ENCODE assay signal across 8 mouse cellular contexts in the genomic region with DNA sequence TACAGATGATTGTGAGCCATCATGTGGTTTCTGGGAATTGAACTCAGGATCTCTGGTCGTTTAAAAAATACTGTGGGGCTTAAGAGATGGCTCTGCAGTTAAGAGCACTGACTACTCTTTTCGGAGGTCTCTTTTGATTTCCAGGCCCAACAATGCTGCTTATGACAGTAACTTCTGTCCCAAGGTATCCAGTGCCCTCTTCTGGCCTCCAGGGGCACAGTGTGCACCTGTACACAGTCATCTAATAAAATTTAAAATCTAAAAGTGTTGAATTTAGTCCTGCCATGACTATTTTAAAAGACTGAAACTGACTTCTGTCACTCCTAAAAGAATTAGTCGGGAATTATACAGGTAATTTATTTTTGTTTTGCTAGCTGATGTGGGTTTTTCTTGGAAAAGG. TPM values are rescaled to one million over a fixed set of nuclear protein-coding genes. Genes with fewer than 3 reads are reported as not detected.
DNase-seq lines count a peak whose midpoint lies in the region; ATAC-seq and TF ChIP-seq lines count a peak whose summit lies in the region.

No protein-coding gene starts in this region.

- no peaks in the 10 kb centered on the region for H3K27me3 ChIP-seq in kidney, embryonic 15.5 days
- no peaks in the 10 kb centered on the region for H3K27me3 ChIP-seq in midbrain, embryonic 11.5 days (ENCODE audit: control insufficient read depth, insufficient read depth, low read length)

- WGBS in kidney, embryonic 15.5 days, result 55% methylated on average over 3 of the region's 3 CpGs
- 52% methylated on average over 3 of the region's 3 CpGs for WGBS in midbrain, embryonic 11.5 days

- H3K27ac ChIP-seq in kidney, embryonic 15.5 days, result no peak overlapping the region
- H3K27ac ChIP-seq in embryonic fibroblast, embryonic 13.5 days (ENCODE audit: insufficient read depth, low read length), result no peak overlapping the region
- H3K27ac ChIP-seq in midbrain, embryonic 11.5 days (ENCODE audit: low read depth, low read length), result no peak overlapping the region

- peak overlapping the region; percentile 79 for H3K4me2 ChIP-seq in kidney, embryonic 15.5 days
- peak overlapping the region; percentile 56; the same call in 1 of the 2 replicates for H3K4me2 ChIP-seq in midbrain, embryonic 11.5 days

- TF ChIP-seq CTCF in embryonic fibroblast, embryonic 13.5 days (IDR thresholded peaks at IDR 0.05; ENCODE audit: borderline replicate concordance, insufficient read depth, low read length), result peak; percentile 26; the same call in 1 of the 2 replicates

- H3K4me1 ChIP-seq in kidney, embryonic 15.5 days, result 0 out of 2 replicates have a peak, but pooled peaks cover 9% of the 10 kb centered on the region
- H3K4me1 ChIP-seq in embryonic fibroblast, embryonic 13.5 days (ENCODE audit: control insufficient read depth, insufficient read depth, low read length), result no peaks in the 10 kb centered on the region
- H3K4me1 ChIP-seq in midbrain, embryonic 11.5 days (ENCODE audit: control insufficient read depth, insufficient read depth, low read length), result peaks cover 6% of the 10 kb centered on the region; the same call in 1 of the 2 replicates

- no peak overlapping the region for H3K9ac ChIP-seq in kidney, embryonic 15.5 days
- H3K9ac ChIP-seq in midbrain, embryonic 11.5 days (ENCODE audit: low read length), result no peak overlapping the region

- H3K4me3 ChIP-seq in kidney, embryonic 15.5 days (replicated peaks), result peak overlapping the region; percentile 66
- no peak overlapping the region for H3K4me3 ChIP-seq in embryonic fibroblast, embryonic 13.5 days (ENCODE audit: insufficient read depth, low read length)
- H3K4me3 ChIP-seq in midbrain, embryonic 11.5 days (ENCODE audit: low read depth, low read length), result no peak overlapping the region

- no peaks in the 10 kb centered on the region for H3K36me3 ChIP-seq in kidney, embryonic 15.5 days
- no peaks in the 10 kb centered on the region for H3K36me3 ChIP-seq in midbrain, embryonic 11.5 days (ENCODE audit: control insufficient read depth, insufficient read depth, low read length)

- ATAC-seq in kidney, embryonic 15.5 days (replicated peaks; ENCODE audit: low FRiP score), result no peak
- ATAC-seq in midbrain, embryonic 11.5 days (ENCODE audit: low FRiP score), result no peak

- H3K9me3 ChIP-seq in kidney, embryonic 15.5 days (replicated peaks), result no peaks in the 10 kb centered on the region
- H3K9me3 ChIP-seq in midbrain, embryonic 11.5 days (ENCODE audit: control insufficient read depth, low read length), result no peaks in the 10 kb centered on the region

- DNase-seq in kidney, postnatal 25 days, result no peak
- peak; percentile 21 for DNase-seq in ES-CJ7 (ENCODE audit: low read depth, low spot score)
- peak; percentile 82 for DNase-seq in midbrain, embryonic 11.5 days (ENCODE audit: low spot score, missing footprints)
- no peak for DNase-seq in spleen, postnatal 4 days (ENCODE audit: low spot score in 2 of 2)
- no peak for DNase-seq in layer of hippocampus, adult 11-12 months (ENCODE audit: low spot score)
- DNase-seq in c-Kit-positive CD71-positive TER-119-positive erythroid progenitor cells, embryonic 14.5 days (ENCODE audit: low spot score), result no peak

- TF ChIP-seq POLR2A in embryonic fibroblast, embryonic 13.5 days (IDR thresholded peaks at IDR 0.05; ENCODE audit: low read depth, low read length), result no peak

RNA-seq across cellular contexts. Expression of gene Ccdc28a, which starts 0.9 kb away (rescaled TPM):
- 14.4 and 16.1 TPM in 2 replicates for polyA plus RNA-seq in kidney, embryonic 15.5 days (2015; fragmentation: Nextera tagmentation; extraction: Ambion mirVana)
- 5.0 and 6.1 TPM in 2 replicates for polyA plus RNA-seq in embryonic fibroblast, embryonic 13.5 days (2011; ENCODE audit: insufficient read length, low read depth, missing spikeins)
- 6.4 and 7.0 TPM in 2 replicates for polyA plus RNA-seq in midbrain, embryonic 11.5 days (2014; fragmentation: Nextera tagmentation; extraction: Ambion mirVana)

RNA-seq across cellular contexts. Expression of gene Ect2l, which starts 23.2 kb away (rescaled TPM):
- polyA plus RNA-seq in kidney, embryonic 15.5 days (2015; fragmentation: Nextera tagmentation; extraction: Ambion mirVana), result 0.38 and 0.55 TPM in 2 replicates
- not detected in 2 replicates for polyA plus RNA-seq in embryonic fibroblast, embryonic 13.5 days (2011; ENCODE audit: insufficient read length, low read depth, missing spikeins)
- 0.22 TPM in 2 replicates for polyA plus RNA-seq in midbrain, embryonic 11.5 days (2014; fragmentation: Nextera tagmentation; extraction: Ambion mirVana)

Comparison
In these comparisons a context has a peak if more than half of its experiments do, and no peak if none do; other contexts are left out.
1. DNase-seq: peak in ES-CJ7 (single experiment) and midbrain, embryonic 11.5 days (single experiment); none in kidney, postnatal 25 days (0 of 2), spleen, postnatal 4 days (0 of 2), layer of hippocampus, adult 11-12 months (single experiment) and c-Kit-positive CD71-positive TER-119-positive erythroid progenitor cells, embryonic 14.5 days (single experiment).